Mouse (Mus musculus): ENCODE results near the gene Tarm1.

The Tarm1 gene

DNA sequence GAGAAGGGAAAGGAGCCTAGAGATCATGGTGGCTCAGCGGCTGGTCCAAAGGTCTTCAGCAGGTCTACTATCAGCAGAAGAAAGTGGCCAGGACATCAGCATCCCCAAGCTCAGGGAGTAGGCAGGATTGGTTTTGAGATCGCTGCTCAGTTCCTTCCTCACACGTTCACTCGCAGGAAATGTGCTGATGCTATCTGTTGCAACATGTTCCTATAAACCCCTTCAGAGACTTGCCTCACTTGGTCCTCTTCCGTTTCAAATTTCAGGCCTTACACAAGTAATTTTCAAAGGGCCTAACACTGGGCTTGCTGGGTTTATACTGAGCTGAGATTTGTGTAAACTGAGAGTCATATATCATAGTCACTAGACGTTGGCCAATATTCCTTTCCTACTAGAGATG, at the start of gene Tarm1:
Gene Tarm1 (minus strand): TSS at position 186 of the 400 bp plus-strand sequence.
- in situ Hi-C loops (cut with MboI, MseI): loop anchor here (5.0 to 10.0 kb wide), 2 partner anchors 65 to 252 kb away; no protein-coding TSS in a partner anchor

DNA sequence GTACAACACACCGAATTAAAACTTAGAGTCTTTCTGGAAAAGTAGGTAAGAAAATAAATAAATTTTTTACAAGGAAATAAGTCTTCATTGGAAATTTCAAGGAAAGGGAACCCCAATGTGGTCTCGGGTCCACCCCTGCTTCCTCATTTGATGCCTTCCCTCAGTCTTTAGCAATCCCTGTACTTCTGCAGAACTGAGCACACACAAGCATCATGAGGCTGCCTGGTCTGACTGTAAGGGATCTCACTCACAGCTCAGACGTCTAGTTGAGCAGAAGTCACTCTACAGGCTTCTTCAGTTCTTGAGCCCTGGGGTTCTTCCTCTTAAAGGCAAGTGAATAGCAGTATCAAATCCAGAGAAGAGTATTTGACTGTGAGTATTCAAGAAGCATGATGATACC, 3.5 kb upstream of the Tarm1 start:
- in situ Hi-C loops (cut with MboI, MseI): loop anchor here (10.0 kb wide), 1 partner anchor 249 kb away; no protein-coding TSS in a partner anchor

GRCm38 (mm10) chr7:3500406-3500805, 2.0 kb downstream of the Tarm1 start:
- in situ Hi-C loops (cut with MboI, MseI): loop anchor here (5.0 to 10.0 kb wide), 2 partner anchors 67 to 254 kb away; no protein-coding TSS in a partner anchor

DNA sequence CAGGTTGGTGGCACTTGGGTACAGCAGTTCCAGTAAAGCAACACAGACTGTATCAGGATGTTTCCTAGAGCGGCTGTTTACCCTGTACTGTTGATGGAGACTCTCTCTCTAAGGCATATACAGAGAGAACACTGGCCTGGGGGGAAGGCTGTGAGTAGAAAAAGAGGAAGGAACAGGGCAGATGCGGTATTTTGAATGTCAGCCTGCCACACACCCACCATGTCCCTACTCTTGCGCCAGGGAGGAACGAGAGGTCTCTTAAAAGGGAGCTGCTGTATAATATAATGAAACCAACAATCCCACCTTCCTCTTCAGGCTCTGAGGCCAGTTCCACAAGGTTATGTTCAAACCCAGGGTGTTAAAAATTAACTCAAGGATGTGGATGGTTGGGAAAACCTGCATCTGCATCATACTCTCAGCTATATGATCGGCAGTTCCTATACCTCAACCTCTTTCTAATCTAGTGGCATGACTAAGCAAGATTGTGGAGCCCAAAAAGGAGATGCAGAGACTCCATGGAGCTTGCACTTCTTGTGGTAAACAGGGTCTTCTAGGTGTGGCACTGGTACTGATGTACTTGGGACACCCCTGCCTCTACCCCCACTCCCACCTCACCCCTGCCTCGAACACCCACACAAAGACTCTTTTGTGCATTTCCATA, 20.3 kb downstream of the Tarm1 start:
- in situ Hi-C loops (cut with MboI, MseI): no loop called here

GRCm38 (mm10) chr7:3476728-3477127, 25.7 kb downstream of the Tarm1 start:
- in situ Hi-C loops (cut with MboI, MseI): no loop called here

DNA sequence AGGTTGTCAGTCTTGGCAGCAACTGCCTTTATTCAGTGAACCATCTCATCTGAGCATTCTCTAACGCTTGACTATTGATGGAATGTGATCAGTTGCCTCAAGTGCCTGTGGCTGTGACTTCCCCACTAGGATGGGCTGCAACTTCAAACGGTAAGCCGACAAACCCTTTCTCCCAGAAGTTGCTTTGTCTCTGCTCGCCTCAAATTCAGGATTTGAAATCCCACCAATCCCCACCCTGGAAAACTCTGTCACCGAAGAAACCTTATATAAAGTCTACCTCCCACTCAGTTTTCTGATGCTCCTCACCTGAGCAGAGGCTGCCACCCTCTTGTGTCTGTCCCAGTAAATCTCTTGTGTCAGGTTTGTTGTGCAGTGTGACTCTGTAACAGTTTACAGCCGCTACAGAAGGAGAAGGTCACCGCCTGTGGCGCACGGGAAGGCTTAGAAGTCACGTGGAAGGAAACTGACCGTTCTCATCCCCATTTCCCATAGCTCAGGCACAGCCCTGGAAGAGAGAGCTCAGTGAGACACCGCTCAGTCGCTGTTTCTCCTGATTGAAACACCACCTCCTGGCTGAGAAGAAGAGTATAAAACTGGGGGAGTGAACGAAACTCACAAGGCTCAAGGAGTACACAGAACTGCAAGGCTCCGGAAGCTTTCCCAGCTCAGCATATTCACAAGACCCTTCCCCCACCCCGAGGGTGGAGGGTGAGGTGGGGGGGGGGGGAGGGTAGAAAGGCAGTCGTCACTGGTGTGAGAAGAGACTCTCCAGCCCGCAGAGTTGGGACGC, 27.9 kb downstream of the Tarm1 start:
- in situ Hi-C loops (cut with MboI, MseI): no loop called here

DNA sequence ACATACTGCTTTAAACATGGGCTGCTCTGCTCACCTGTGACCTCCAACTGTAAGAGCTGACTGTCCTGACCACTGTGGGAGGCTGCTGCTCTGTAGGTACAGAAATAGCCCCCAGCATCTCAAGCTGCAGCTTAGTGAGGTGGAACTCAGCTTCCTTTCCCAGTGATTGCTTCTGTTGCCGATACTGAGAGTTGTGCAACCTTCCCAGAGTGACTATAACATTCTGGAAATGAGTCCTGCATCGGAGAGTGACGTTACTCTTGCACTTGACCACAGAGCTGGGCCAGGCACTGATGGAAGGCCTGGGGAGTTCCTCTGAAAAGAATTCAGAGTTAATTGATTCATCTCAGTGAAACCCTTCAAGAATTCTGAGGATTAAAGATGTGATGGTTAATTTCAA, 29.6 kb downstream of the Tarm1 start:
- in situ Hi-C loops (cut with MboI, MseI): no loop called here

- in situ Hi-C loops (cut with MboI, MseI): no loop called here
Observed at GRCm38 (mm10) chr7:3468614-3469013, 33.8 kb downstream of the Tarm1 start.

DNA sequence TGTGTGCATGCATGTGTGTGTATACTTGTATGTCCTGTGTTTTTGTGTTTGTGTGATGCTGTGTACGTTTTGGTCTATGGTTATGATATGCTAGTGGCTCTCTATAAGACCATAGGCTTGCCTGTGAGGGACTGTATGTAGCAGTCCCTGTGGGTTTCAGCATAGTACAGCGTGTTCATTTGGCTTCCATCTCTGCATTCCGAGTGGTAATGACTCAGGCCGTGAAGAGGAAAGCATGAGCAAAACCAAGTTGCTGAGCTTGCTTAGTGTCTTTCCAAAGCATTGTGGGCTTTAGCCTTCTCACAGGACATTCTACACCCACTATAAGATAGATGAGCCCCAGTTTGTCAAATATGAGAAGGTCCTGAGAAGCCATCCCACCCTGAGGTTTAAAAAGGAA, 39.1 kb downstream of the Tarm1 start:
- in situ Hi-C loops (cut with MboI, MseI): no loop called here

- in situ Hi-C loops (cut with MboI, MseI): no loop called here
Observed at GRCm38 (mm10) chr7:3460261-3460660, 42.2 kb downstream of the Tarm1 start.

- in situ Hi-C loops (cut with MboI, MseI): no loop called here
Observed at GRCm38 (mm10) chr7:3457841-3458217, 44.6 kb downstream of the Tarm1 start.

DNA sequence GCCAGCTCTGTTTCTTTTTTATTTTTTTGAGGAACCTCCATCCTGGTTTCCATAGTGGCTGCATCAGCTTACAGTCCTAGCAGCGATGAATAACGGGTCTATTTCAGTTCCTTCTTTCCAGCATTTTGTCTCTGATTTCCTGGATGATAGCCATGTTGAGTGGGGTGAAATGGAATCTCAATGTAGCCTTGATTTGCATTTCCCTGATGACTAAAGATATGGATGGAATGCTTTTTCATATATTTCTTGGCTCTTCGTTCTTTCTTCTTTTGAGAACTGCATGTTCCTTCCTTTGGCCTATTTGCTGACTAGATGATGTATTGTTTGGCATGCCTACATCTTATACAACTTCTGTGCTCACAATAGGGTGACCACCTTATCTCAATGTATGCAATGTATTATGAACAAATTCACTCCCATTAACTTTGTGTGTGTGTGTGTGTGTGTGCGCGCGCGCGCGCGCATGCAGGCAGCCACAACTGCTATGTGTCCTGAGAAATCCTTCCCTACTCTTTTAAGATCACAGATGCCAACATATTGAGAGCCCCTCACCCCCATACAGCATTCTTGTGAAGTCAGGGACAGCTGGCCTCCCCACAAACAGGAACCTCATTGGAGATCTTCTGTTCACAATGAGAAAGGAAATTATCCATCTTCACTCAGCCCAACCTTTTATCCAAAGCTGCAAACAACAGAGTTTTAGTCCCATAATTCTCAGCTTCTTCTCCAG, 45.1 kb downstream of the Tarm1 start:
- in situ Hi-C loops (cut with MboI, MseI): no loop called here

GRCm38 (mm10) chr7:3453486-3454183, 48.8 kb downstream of the Tarm1 start:
- in situ Hi-C loops (cut with MboI, MseI): no loop called here

- in situ Hi-C loops (cut with MboI, MseI): no loop called here
Observed at GRCm38 (mm10) chr7:3452821-3453485, 49.5 kb downstream of the Tarm1 start.

DNA sequence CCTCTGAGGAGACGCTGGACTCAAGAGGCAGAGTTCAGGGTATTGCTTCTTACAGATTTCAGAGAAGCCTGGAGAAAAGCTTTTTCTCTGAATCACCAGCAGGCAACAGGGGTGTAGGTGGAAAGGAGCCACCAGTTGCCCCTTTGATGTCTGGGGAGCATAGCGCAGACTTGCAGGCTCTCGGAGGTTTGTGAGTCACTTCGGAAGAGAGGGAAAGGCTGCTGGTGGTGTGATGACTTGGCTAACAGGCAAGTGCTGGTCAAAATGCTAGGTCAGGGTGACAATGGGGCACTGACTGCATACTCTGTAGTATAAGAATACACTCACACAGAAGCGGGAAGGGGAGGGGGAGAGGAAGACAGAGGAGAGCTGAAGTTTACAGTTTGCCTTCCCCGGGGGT, 51.3 kb downstream of the Tarm1 start:
- in situ Hi-C loops (cut with MboI, MseI): no loop called here

GRCm38 (mm10) chr7:3450671-3451070, 51.8 kb downstream of the Tarm1 start:
- in situ Hi-C loops (cut with MboI, MseI): no loop called here

- in situ Hi-C loops (cut with MboI, MseI): loop anchor here (10.0 kb wide), 1 partner anchor 224 kb away; no protein-coding TSS in a partner anchor
Observed at GRCm38 (mm10) chr7:3448737-3449454, 53.5 kb downstream of the Tarm1 start.

DNA sequence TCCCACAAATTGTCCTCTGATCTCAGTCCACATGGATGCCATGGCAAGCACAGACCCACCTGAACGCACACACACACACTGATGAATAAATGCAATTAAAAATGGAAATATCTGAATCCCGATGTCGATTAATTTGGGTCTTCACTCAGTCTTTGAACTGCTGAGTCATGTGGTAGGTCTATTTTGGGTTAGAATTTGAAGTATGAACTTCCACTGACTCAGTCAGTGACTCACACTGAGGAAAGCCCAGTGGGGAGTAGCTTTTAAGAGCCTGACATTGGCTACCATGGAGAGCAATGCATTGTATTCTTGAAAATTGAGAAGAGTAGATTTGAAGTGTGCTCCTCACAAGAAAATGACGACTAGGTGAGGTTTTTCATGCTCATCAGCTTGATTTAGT, 55.4 kb downstream of the Tarm1 start:
- in situ Hi-C loops (cut with MboI, MseI): loop anchor here (10.0 kb wide), 1 partner anchor 222 kb away; no protein-coding TSS in a partner anchor

- in situ Hi-C loops (cut with MboI, MseI): loop anchor here (10.0 kb wide), 1 partner anchor 222 kb away; no protein-coding TSS in a partner anchor
Observed at GRCm38 (mm10) chr7:3446584-3446983, 55.8 kb downstream of the Tarm1 start.

DNA sequence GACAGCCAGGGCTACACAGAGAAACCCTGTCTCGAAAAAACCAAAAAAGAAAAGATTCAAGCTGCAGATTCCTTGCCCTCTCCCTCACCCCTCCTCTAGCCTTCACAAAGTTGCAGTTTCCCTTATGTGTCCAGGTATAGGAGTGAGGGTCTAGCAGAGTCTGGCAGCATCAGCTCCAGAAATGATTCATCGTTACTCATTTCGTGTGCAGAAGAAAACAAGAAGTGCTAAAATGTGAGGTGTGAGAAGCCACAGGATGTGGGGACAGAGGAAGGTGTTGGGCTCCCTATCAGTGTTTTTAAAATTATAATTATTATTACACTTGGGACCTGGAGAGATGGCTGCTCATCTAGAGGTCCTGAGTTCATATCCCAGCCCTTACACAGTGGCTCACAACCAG, 57.7 kb downstream of the Tarm1 start:
- in situ Hi-C loops (cut with MboI, MseI): loop anchor here (5.0 to 10.0 kb wide), 2 partner anchors 148 to 220 kb away; no protein-coding TSS in a partner anchor
